Mouse (Mus musculus) heart, embryonic 11.5 days (tissue): ENCODE results near the gene Dusp5. TPM values are rescaled to one million over a fixed set of nuclear protein-coding genes. Genes with fewer than 3 reads are reported as not detected.
"Not testable (repeated sequence)": the region's sequence is repeated elsewhere in the genome, so short reads cannot be mapped to it uniquely, and the experiment has no call there.

Source experiments
- ATAC-seq: fragments of 200-750 bp; cut with Nextera tagmentation; replicated peaks from 2 replicates; pipeline ENCODE4 v1.8.0; 2017; ENCODE audit warnings: moderate library complexity; ENCODE audit not compliant: insufficient number of reproducible peaks, low FRiP score, low TSS enrichment
- H3K27ac ChIP-seq: fragments of 300-500 bp; sonication (generic); 2 replicates; pipeline ENCODE4 v1.5.1; 2014; ENCODE audit warnings: mild to moderate bottlenecking, low read depth, low read length
- H3K27me3 ChIP-seq: fragments of 300-500 bp; sonication (generic); 2 replicates; pipeline ENCODE4 v1.6.1; 2014; ENCODE audit warnings: mild to moderate bottlenecking, low read length, mixed read lengths; ENCODE audit not compliant: control insufficient read depth, insufficient read depth
- H3K36me3 ChIP-seq: fragments of 300-500 bp; sonication (generic); 2 replicates; pipeline ENCODE4 v1.6.1; 2014; ENCODE audit warnings: mild to moderate bottlenecking, low read length, moderate library complexity, mixed read lengths; ENCODE audit not compliant: control insufficient read depth, insufficient read depth
- H3K4me1 ChIP-seq: fragments of 300-500 bp; sonication (generic); 2 replicates; pipeline ENCODE4 v1.6.1; 2014; ENCODE audit warnings: low read length; ENCODE audit not compliant: control insufficient read depth, insufficient read depth
- H3K4me2 ChIP-seq: fragments of 300-500 bp; sonication (generic); 2 replicates; pipeline ENCODE4 v1.6.1; 2014; ENCODE audit warnings: mild to moderate bottlenecking, moderate library complexity
- H3K4me3 ChIP-seq: fragments of 300-500 bp; sonication (generic); 2 replicates; pipeline ENCODE4 v1.5.1; 2014; ENCODE audit warnings: low read depth, low read length
- H3K9ac ChIP-seq: fragments of 300-500 bp; sonication (generic); 2 replicates; pipeline ENCODE4 v1.6.1; 2014; ENCODE audit warnings: mild to moderate bottlenecking, low read depth, low read length, moderate library complexity
- H3K9me3 ChIP-seq: fragments of 300-500 bp; sonication (generic); replicated peaks from 2 replicates; pipeline ENCODE4 v1.6.1; 2016; ENCODE audit warnings: low read length; ENCODE audit not compliant: control insufficient read depth
- WGBS: fragments of 180-500 bp; shearing (Covaris S2); extraction: QIAGEN DNeasy Blood & Tissue Kit; methylation state at CpG from one replicate; pipeline ENCODE4 v1.1.7; 2014; ENCODE audit not compliant: insufficient replicate concordance; 5-methylcytosine and 5-hydroxymethylcytosine counted together
- polyA plus RNA-seq: library from polyadenylated mRNA; unstranded; fragments of >200 nt; fragmentation: Nextera tagmentation; extraction: Ambion mirVana; gene quantifications from 2 replicates; pipeline ENCODE4 v1.2.1, GENCODE M21; 2014

The Dusp5 gene
- polyA plus RNA-seq, 1 experiment from 2014 or later: 9.4 TPM

- no peak overlapping the region for H3K9ac ChIP-seq
- no peak for ATAC-seq
- WGBS: 40% methylated on average over 4 of the region's 4 CpGs
- H3K27ac ChIP-seq: no peak overlapping the region
- no peaks in the 10 kb centered on the region for H3K36me3 ChIP-seq
- no peaks in the 10 kb centered on the region for H3K9me3 ChIP-seq
- peaks cover 11% of the 10 kb centered on the region for H3K4me1 ChIP-seq
- H3K4me2 ChIP-seq: no peak overlapping the region
- no peaks in the 10 kb centered on the region for H3K27me3 ChIP-seq
- H3K4me3 ChIP-seq: no peak overlapping the region
Observed at GRCm38 (mm10) chr19:53492528-53492927, 36.4 kb upstream of the Dusp5 start.

- Histone ChIP-seq H3K4me1 (peaks cover 11% of the 10 kb centered on the region), H3K36me3 (no peaks in the 10 kb centered on the region), H3K27ac (peak overlapping the region; percentile 25; the same call in 1 of the 2 replicates), H3K4me2 (no peak overlapping the region), H3K9me3 (no peaks in the 10 kb centered on the region), H3K9ac (no peak overlapping the region), H3K27me3 (no peaks in the 10 kb centered on the region), H3K4me3 (no peak overlapping the region)
- ATAC-seq: 0 out of 2 replicates have a peak, but pooled peaks have one; percentile 22
- WGBS: 36% methylated on average over 5 of the region's 5 CpGs
Observed at GRCm38 (mm10) chr19:53493866-53494265, 35.0 kb upstream of the Dusp5 start.

GRCm38 (mm10) chr19:53497910-53498309, 31.0 kb upstream of the Dusp5 start:
- no peak for ATAC-seq
- H3K4me1 ChIP-seq: peaks cover 12% of the 10 kb centered on the region

GRCm38 (mm10) chr19:53499049-53499448, 29.9 kb upstream of the Dusp5 start:
- WGBS: 84% methylated on average over 8 of the region's 8 CpGs
- no peak overlapping the region for H3K9ac ChIP-seq
- no peak for ATAC-seq
- H3K4me3 ChIP-seq: no peak overlapping the region
- no peak overlapping the region for H3K27ac ChIP-seq
- H3K27me3 ChIP-seq: no peaks in the 10 kb centered on the region
- H3K4me1 ChIP-seq: peaks cover 10% of the 10 kb centered on the region
- H3K9me3 ChIP-seq: no peaks in the 10 kb centered on the region
- no peaks in the 10 kb centered on the region for H3K36me3 ChIP-seq
- no peak overlapping the region for H3K4me2 ChIP-seq

More at GRCm38 (mm10) chr19:53497910-53498309, 31.0 kb upstream of the Dusp5 start:
- Histone ChIP-seq H3K27me3 (no peaks in the 10 kb centered on the region), H3K9me3 (no peaks in the 10 kb centered on the region), H3K4me2 (no peak overlapping the region), H3K36me3 (no peaks in the 10 kb centered on the region), H3K9ac (no peak overlapping the region), H3K4me3 (no peak overlapping the region), H3K27ac (no peak overlapping the region)
- WGBS: 57% methylated on average over 3 of the region's 3 CpGs

GRCm38 (mm10) chr19:53499451-53499940, 29.4 kb upstream of the Dusp5 start:
- Histone ChIP-seq H3K4me3 (no peak overlapping the region), H3K36me3 (no peaks in the 10 kb centered on the region), H3K4me1 (peaks cover 11% of the 10 kb centered on the region), H3K9ac (no peak overlapping the region), H3K27me3 (no peaks in the 10 kb centered on the region), H3K9me3 (no peaks in the 10 kb centered on the region), H3K4me2 (no peak overlapping the region), H3K27ac (no peak overlapping the region)
- ATAC-seq: no peak
- WGBS: 83% methylated on average over 4 of the region's 4 CpGs

- no peaks in the 10 kb centered on the region for H3K36me3 ChIP-seq
- ATAC-seq: peak; percentile 47
- H3K27ac ChIP-seq: peak overlapping the region; percentile 29; the same call in 1 of the 2 replicates
- H3K4me2 ChIP-seq: peak overlapping the region; percentile 14; the same call in 1 of the 2 replicates
- H3K4me3 ChIP-seq: no peak overlapping the region
- H3K9ac ChIP-seq: 0 out of 2 replicates have a peak overlapping the region, but pooled peaks have one; percentile 18
- peaks cover 18% of the 10 kb centered on the region for H3K4me1 ChIP-seq
- H3K27me3 ChIP-seq: no peaks in the 10 kb centered on the region
- 58% methylated on average over 25 of the region's 25 CpGs for WGBS
- H3K9me3 ChIP-seq: no peaks in the 10 kb centered on the region
Observed at GRCm38 (mm10) chr19:53500298-53501006, 28.5 kb upstream of the Dusp5 start.

GRCm38 (mm10) chr19:53501239-53501638, 27.7 kb upstream of the Dusp5 start:
- H3K27me3 ChIP-seq, H3K4me3 ChIP-seq, H3K27ac ChIP-seq, H3K9ac ChIP-seq, H3K4me2 ChIP-seq, H3K36me3 ChIP-seq, H3K9me3 ChIP-seq, ATAC-seq: not testable (repeated sequence)
- H3K4me1 ChIP-seq: peaks cover 24% of the 10 kb centered on the region
- WGBS: 83% methylated on average over 7 of the region's 7 CpGs

GRCm38 (mm10) chr19:53501765-53502164, 27.1 kb upstream of the Dusp5 start:
- H3K9ac ChIP-seq: no peak overlapping the region
- 81% methylated on average over 2 of the region's 2 CpGs for WGBS
- H3K9me3 ChIP-seq: no peaks in the 10 kb centered on the region
- no peak overlapping the region for H3K27ac ChIP-seq
- H3K4me3 ChIP-seq: no peak overlapping the region
- no peaks in the 10 kb centered on the region for H3K36me3 ChIP-seq
- H3K27me3 ChIP-seq: no peaks in the 10 kb centered on the region
- no peak for ATAC-seq
- H3K4me1 ChIP-seq: peaks cover 25% of the 10 kb centered on the region
- H3K4me2 ChIP-seq: no peak overlapping the region
